Mouse (Mus musculus): Measurements from ENCODE around the gene Kctd4. TPM values are rescaled to one million over a fixed set of nuclear protein-coding genes. Genes with fewer than 3 reads are reported as not detected.

Gene Kctd4
- total and polyA plus RNA-seq, 3 experiments = 0.06 TPM; not detected in 2

GRCm38 (mm10) chr14:75962250-75962649 lies 7.4 kb downstream of the Kctd4 start:
- no peak for TF ChIP-seq ETS1 (conservative IDR thresholded peaks at IDR 0.05; ENCODE audit: low read depth, low read length)
- TF ChIP-seq ZC3H11A (IDR thresholded peaks at IDR 0.05; ENCODE audit: low read depth, low read length) = no peak
- no peak for TF ChIP-seq E2F4 (IDR thresholded peaks at IDR 0.05; ENCODE audit: insufficient replicate concordance, low read depth, low read length)
- TF ChIP-seq EP300 (IDR thresholded peaks at IDR 0.05; ENCODE audit: low read length) = no peak
- no peak for TF ChIP-seq MAX (IDR thresholded peaks at IDR 0.05; ENCODE audit: low read length)
- no peak for TF ChIP-seq IRF4 (IDR thresholded peaks at IDR 0.05; ENCODE audit: low read depth, low read length)
- no peak for TF ChIP-seq BHLHE40 (IDR thresholded peaks at IDR 0.05; ENCODE audit: low read depth, low read length)
- TF ChIP-seq RCOR1 (conservative IDR thresholded peaks at IDR 0.05; ENCODE audit: low read depth, low read length) = no peak
- no peak for TF ChIP-seq MAZ (IDR thresholded peaks at IDR 0.05; ENCODE audit: low read depth, low read length)
- no peak for TF ChIP-seq ZNF384 (IDR thresholded peaks at IDR 0.05; ENCODE audit: low read depth, low read length)
- TF ChIP-seq JUN (IDR thresholded peaks at IDR 0.05; ENCODE audit: insufficient read depth, low read depth, low read length) = no peak
- TF ChIP-seq NELFE (IDR thresholded peaks at IDR 0.05; ENCODE audit: low read depth, low read length) = no peak
- no peak for TF ChIP-seq PAX5 (IDR thresholded peaks at IDR 0.05; ENCODE audit: low read length)
- TF ChIP-seq SMC3 (IDR thresholded peaks at IDR 0.05; ENCODE audit: low read depth, low read length) = no peak
- Histone ChIP-seq H3K9ac (ENCODE audit: insufficient read depth, low read depth) (no peak overlapping the region), H3K4me2 (ENCODE audit: insufficient read depth, low read depth, poor library complexity, severe bottlenecking) (no peak overlapping the region), H3K27me3 (replicated peaks) (no peaks in the 10 kb centered on the region), H3K36me3 (replicated peaks in 1 of 2; ENCODE audit: control insufficient read depth in 1 of 2, insufficient read depth in 1 of 2, low read length in 1 of 2) (peaks cover 0 to 31% of the 10 kb centered on the region in 2 experiments), H3K4me1 (ENCODE audit: control insufficient read depth in 1 of 2, insufficient read depth in 2 of 2) (peaks cover 0 to 26% of the 10 kb centered on the region in 2 experiments; a peak in 2 of 4 replicates), H3K9me3 (replicated peaks; ENCODE audit: low read length) (no peaks in the 10 kb centered on the region), H3K4me3 (replicated peaks in 1 of 3; ENCODE audit: low read depth in 2 of 3, low read length in 2 of 3, poor library complexity in 1 of 3) (no peak overlapping the region), H3K79me2 (replicated peaks; ENCODE audit: control insufficient read depth, extremely low read depth, insufficient read depth, poor library complexity, severe bottlenecking) (peaks cover 2% of the 10 kb centered on the region; the same call in 1 of the 2 replicates), H3K27ac (ENCODE audit: insufficient read depth, low read depth) (no peak overlapping the region)
- in situ Hi-C loops (cut with MboI; ENCODE audit: low pct_ligation_motif_present, low pct_unique_long_range_greater_than_20kb, low sequenced_read_pairs) (no loop called here), dilution Hi-C loops (cut with MboI; ENCODE audit: extremely low pct_ligation_motif_present, extremely low pct_unique_long_range_greater_than_20kb, low sequenced_read_pairs) (no loop called here)
- no peak for DNase-seq (ENCODE audit: extremely low read depth)

- in situ Hi-C loops (cut with MboI; ENCODE audit: low pct_ligation_motif_present, low pct_unique_long_range_greater_than_20kb, low sequenced_read_pairs) (no loop called here), dilution Hi-C loops (cut with MboI; ENCODE audit: extremely low pct_ligation_motif_present, extremely low pct_unique_long_range_greater_than_20kb, low sequenced_read_pairs) (no loop called here)
- H3K27ac ChIP-seq (ENCODE audit: insufficient read depth, low read depth) = no peak overlapping the region
- no peak for DNase-seq (ENCODE audit: extremely low read depth)
- H3K9me3 ChIP-seq (replicated peaks; ENCODE audit: low read length) = no peaks in the 10 kb centered on the region
- TF ChIP-seq JUND (conservative IDR thresholded peaks at IDR 0.05; ENCODE audit: low read depth, low read length) (no peak), UBTF (IDR thresholded peaks at IDR 0.05; ENCODE audit: low read depth, low read length) (no peak), MYC (IDR thresholded peaks at IDR 0.05; ENCODE audit: low read depth, low read length) (no peak), TCF12 (IDR thresholded peaks at IDR 0.05; ENCODE audit: low read depth, low read length) (no peak), MXI1 (IDR thresholded peaks at IDR 0.05; ENCODE audit: low read depth, low read length) (no peak), SMC3 (IDR thresholded peaks at IDR 0.05; ENCODE audit: low read depth, low read length) (no peak), TBP (conservative IDR thresholded peaks at IDR 0.05; ENCODE audit: low read depth, low read length) (no peak), HCFC1 (IDR thresholded peaks at IDR 0.05; ENCODE audit: low read depth, low read length) (no peak), ELF1 (IDR thresholded peaks at IDR 0.05; ENCODE audit: low read depth, low read length) (no peak)
- H3K4me2 ChIP-seq (ENCODE audit: insufficient read depth, low read depth, poor library complexity, severe bottlenecking) = no peak overlapping the region
- peaks cover 2% of the 10 kb centered on the region; the same call in 1 of the 2 replicates for H3K79me2 ChIP-seq (replicated peaks; ENCODE audit: control insufficient read depth, extremely low read depth, insufficient read depth, poor library complexity, severe bottlenecking)
- H3K36me3 ChIP-seq (replicated peaks in 1 of 2; ENCODE audit: control insufficient read depth in 1 of 2, insufficient read depth in 1 of 2, low read length in 1 of 2) = peaks cover 0 to 29% of the 10 kb centered on the region in 2 experiments
- H3K27me3 ChIP-seq (replicated peaks) = no peaks in the 10 kb centered on the region
- H3K4me3 ChIP-seq (replicated peaks in 1 of 3; ENCODE audit: low read depth in 2 of 3, low read length in 2 of 3, poor library complexity in 1 of 3) = no peak overlapping the region
- peaks cover 0 to 35% of the 10 kb centered on the region in 2 experiments; a peak in 2 of 4 replicates for H3K4me1 ChIP-seq (ENCODE audit: control insufficient read depth in 1 of 2, insufficient read depth in 2 of 2)
- H3K9ac ChIP-seq (ENCODE audit: insufficient read depth, low read depth) = no peak overlapping the region
Measured at GRCm38 (mm10) chr14:75963215-75963614, 8.4 kb downstream of the Kctd4 start.
